Mouse (Mus musculus): Measurements from ENCODE around the gene Dph5.

Dph5 gene

DNA sequence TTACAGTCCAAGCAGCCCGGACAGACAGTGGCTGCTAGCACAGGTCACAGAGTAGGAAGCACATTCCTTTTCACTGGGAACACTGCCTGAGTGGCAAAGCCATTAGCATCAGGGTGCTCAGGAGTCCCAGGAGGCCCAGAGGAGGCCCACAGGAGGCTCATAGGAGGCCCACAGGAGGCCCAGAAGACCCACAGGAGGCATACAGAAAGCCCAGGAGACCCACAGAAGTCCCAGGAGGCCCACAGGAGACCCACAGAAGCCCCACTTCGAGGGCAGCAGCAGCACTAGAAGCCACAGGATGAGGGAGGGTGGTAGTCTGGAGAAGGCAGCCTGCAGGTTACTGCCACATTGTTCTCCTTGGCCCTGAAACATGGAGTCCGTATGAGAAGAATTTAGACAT lies 65.5 kb downstream of the Dph5 start:
- no peak for DNase-seq

GRCm38 (mm10) chr3:115957223-115957622 lies 69.6 kb downstream of the Dph5 start:
- DNase-seq = no peak

GRCm38 (mm10) chr3:115961311-115962027 lies 73.8 kb downstream of the Dph5 start:
- no peak for DNase-seq

DNA sequence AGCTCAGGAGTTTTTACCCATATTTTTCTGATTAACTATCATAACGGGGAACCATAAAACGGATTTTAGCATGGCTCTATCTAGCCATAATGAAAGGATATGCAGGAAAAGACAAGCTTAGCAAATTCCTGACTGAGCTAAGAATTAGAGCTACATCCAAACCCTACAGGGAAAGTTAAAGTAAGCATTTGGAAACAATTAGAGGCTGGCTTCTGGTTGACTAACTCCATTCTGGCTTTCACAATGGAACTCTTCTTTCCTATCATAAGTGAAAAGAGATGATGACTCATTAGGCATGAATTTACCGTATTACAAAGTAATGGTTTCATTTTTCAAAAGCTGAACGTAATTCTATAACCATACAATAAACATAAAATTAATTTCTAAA lies 74.4 kb downstream of the Dph5 start:
- DNase-seq = no peak

DNA sequence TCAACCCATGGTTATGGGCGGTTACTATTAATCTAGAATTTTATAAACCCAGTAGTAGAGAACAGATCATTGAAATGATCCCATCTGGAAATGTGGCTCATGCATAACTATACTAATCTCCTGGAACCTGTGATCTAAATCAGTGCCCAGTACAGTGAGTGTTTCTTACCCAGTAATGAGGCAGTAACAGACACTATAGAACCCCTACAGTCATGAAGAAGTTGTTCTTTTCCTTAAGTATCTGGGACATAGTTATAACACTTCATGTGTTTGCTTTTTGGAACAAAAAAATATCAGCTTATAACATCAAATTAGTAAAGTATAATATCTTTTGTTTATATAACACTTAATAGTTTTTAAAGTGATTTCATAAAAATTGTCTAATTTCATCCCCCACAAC lies 76.0 kb downstream of the Dph5 start:
- no peak for DNase-seq

GRCm38 (mm10) chr3:115964071-115964470 lies 76.4 kb downstream of the Dph5 start:
- no peak for DNase-seq

DNA sequence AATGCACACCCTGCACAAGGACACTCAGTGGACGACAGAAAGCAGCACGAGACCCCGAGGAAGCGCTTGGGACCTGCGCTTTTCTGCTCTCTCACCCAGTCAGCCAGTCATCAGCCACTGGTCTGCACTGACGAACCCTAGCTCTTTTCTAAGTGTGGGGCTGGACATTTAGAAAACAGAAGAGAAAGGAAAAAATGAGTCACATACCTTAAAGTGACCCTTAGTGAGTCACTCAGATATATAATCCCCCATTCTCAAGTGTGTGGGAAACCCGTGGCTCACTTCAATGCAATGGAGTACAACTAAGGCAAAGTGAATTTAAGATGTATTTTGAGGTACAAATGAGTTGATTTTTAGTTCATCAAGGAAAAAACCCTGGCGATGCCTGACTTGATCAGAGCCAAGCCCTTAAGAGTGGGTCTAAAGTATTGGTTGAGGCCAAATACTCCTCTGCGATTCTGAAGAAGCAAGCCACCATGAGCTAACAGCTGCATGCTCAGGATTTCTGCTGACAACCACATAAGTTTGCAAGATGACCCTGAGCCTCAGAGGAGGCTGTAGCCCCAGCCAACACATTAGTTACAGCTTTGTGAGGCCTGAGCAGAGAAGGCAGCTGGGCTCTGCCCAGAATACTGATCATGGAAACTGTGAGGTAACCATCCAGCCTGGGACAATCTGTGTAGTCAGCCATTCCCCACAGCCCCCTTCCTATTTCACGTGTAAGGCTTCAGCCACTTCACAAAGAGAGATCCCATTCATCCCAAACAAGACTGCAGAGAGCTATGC lies 81.3 kb downstream of the Dph5 start:
- DNase-seq = no peak

DNA sequence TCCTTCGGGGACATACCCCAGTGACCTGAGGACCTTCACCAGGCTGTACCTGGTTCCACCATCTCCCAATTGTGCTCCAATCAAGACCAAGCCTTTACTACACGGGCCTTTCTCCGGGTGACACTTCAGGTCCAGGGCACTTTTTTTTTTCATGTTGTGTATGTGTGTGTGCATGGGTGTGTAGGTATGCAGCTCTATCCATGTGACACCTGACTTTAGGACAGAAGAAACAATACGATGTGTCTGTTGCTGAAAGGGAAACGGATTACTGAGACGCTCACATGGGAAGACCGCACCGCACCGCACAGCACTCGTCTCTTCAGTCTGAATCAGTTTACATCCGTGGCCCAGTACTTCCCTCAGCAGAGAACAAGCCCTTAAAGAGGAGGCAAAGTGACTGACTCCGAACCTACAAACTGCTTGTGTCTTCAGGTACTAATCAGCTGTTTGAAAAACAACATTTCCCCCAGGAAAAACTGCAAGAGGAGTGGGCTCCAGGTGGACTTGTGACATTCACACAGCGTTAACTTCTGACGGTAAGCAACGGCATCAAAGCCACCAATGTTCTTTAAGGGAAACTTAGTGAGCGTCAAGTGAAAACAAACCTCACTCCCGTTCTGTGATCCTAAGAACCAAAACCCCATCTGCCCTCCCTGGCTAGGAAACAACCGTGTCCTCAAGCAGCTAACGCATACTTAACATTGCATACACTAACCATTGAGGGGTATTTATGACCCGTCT lies 83.6 kb downstream of the Dph5 start:
- no peak for DNase-seq

DNA sequence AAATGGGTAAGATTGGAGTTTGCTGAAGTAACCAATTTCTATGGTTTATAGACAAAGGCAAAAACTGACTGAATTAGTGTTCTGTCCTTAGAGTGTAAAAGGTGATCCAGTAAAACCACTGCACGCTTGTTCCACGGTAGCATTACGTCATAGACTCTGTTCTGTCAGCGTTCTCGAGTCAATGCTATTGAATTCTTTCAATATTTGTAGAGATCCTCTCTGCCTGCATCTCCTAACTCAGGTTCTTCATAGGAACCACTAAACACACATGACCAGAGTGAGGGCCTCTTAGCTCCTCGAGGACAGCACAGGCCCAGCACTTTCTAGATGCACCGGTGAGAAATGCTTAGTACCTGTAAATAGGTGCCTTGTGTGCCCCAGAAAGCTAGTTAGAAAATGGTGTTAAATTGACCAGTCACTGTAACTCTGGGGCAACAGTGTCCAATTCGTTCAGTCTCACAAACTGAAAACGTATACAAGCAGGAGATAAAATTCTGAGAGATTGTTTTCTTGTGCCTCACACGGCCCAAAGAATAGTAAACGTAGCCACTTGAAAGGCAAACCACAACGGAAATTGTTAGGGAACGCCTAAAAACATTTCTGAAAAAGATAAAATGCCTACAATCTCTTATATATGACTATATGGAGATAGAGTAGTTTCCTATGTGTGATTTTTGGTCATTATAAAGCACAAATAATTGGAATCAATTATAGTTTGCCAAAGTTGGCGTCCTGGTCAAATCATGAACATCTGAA lies 84.4 kb downstream of the Dph5 start:
- DNase-seq = no peak

DNA sequence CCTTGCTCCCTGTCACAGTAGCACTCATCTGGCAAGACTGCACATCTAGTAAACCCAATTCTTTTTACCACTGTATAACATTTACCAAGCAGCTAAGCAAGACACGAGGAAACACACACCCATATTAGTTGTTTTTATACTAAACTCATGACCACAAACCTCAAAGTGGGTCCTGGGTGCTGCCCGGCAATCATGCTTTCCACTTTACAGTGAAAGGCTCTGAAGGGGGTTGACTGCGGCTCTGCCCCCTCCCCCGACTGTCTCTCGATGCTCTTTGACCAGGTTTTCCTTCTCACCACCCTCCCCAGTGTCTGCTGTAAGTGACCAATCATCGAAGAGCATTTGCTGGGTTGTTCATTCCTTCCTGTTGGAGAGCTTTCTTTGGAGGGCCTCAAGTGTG lies 86.6 kb downstream of the Dph5 start:
- DNase-seq = no peak

DNA sequence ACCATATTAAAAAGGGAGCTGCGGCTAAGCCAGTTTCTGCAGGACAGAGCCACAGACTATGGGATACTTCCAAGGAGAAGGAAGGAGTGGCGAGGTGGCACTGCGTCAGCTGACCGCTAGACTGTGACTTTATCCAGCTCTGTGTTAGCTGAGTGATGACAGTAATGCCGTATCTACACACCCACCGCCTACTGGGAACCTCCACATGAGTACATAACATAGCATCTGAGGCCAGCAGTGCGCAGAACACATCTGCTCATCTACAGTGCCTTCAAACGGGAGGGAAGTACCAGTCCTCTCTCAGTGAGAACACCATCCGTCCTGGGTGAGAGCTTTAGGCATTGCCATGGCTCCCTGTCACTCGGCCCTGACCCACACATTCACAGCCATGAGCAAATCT lies 87.4 kb downstream of the Dph5 start:
- DNase-seq = no peak

DNA sequence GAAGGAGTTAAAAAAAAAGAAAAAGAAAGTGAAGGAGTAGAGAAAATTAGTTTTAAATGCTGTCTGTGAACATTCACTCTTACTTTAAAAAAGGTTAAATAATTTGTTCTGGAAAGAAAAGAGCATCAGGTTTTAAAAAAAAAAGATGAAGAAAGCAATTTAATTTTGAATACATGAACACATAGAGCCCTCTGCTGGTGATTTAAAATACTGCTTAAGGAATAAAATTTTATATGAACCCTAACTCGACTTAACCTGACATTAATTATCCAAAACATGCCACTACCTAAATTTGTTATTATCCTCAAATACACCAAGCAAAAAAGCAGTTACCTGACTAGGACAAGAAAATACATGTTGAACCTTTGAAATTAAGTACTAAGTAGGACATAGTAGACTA lies 91.4 kb downstream of the Dph5 start:
- no peak for DNase-seq

DNA sequence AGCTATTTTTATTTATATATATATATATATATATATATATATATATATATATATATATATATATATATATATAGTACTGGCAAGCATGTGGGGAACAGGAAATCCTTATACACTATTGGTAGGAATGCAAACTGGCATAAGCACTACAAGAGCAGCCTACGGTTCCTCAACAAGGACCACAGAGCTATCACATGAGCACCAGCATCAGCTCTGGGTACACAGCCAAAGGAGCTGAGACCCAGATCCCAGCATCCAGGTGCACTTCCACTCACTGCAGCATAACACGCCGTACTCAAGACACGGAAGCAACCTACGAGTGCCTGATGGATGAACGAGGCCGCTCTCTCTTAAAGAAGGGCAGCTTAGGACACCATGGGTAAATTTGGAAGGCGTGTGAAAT lies 95.6 kb downstream of the Dph5 start:
- no peak for DNase-seq
